Mouse (Mus musculus): ENCODE results near the gene Ezr. TPM values are rescaled to one million over a fixed set of nuclear protein-coding genes. Genes with fewer than 3 reads are reported as not detected.

Gene Ezr
- polyA plus RNA-seq, 1 experiment from 2014 or later, result 100 TPM

DNA sequence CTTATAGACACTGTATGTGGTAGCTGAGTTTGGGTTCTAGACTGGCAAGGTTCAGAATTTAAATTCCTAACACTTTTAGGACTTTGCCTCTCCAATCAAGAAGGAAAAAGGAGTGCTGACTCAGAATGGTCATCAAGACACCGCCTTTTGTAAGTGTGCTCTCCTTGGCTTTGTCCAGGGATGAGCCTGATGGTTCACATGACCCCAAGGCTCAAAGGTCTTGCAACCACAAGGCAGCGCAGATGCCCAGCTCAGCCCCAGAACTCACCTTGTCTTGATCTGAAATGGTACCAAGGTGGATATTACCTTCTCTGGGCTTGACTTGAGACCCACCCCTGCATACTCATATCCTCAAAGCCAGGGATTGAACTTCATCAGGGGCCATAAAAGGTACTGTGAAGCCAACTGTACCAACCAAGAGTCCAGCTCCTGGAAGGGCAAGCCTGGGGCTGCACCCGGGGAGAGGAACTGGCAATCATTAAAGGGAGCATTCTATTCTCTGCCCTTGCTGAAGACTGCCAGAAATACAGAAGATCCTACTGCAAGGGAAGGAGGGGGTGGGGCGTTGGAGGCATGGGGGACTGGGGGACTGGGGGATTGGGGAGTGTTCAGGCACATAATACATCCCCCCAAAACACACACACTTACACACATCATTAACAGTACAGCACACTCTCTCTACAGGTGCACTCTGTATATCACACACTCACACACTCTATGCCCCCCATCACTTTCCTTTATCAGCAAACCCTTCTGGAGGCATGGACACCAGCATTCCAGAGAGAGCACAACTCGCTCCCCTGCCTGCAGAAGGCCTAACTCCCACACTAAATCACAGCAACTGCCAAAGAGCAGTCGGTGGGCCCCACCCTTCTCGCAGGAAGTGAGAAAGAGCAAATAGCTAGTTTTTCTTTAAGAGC lies 29.6 kb upstream of the Ezr start:
- H3K36me3 ChIP-seq (ENCODE audit: control insufficient read depth, insufficient read depth), result no peaks in the 10 kb centered on the region

DNA sequence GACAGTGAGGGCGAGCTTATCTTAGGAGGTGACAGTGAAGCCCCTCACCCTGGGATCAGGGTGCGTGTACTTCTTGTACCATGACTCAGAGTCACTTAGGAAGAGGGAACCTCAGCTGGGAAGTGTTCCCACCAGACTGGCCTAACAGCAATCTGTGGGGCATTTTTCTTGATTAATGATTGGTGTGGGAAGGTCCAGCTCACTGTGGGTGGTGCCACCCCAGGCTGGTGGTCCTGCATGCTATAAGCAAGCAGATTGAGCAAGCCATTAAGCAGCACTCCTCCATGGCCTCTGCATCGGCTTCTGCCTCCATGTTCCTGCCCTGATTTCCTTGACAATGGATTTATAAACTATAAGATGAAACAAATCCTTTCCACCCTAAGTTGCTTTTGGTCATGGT lies 26.7 kb upstream of the Ezr start:
- no peaks in the 10 kb centered on the region for H3K36me3 ChIP-seq (ENCODE audit: control insufficient read depth, insufficient read depth)
- WGBS, result 61% methylated on average over 3 of the region's 3 CpGs
- H3K9me3 ChIP-seq (ENCODE audit: control insufficient read depth, low read length), result no peaks in the 10 kb centered on the region
- peaks cover 8% of the 10 kb centered on the region for H3K4me1 ChIP-seq (replicated peaks; ENCODE audit: control insufficient read depth, insufficient read depth, low read length)
- no peak overlapping the region for H3K4me2 ChIP-seq (ENCODE audit: low read length)
- H3K27ac ChIP-seq (ENCODE audit: low read length), result no peak overlapping the region; the same call in 1 of the 2 replicates
- no peak for ATAC-seq
- H3K4me3 ChIP-seq (replicated peaks; ENCODE audit: low read length), result no peak overlapping the region
- H3K9ac ChIP-seq (replicated peaks; ENCODE audit: low read depth, low read length), result no peak overlapping the region
- no peaks in the 10 kb centered on the region for H3K27me3 ChIP-seq (replicated peaks; ENCODE audit: control insufficient read depth, insufficient read depth, low read length)

More for the DNA sequence above, 29.6 kb upstream of the Ezr start:
- Histone ChIP-seq H3K4me1 (replicated peaks; ENCODE audit: control insufficient read depth, insufficient read depth, low read length) (peaks cover 14% of the 10 kb centered on the region), H3K4me3 (replicated peaks; ENCODE audit: low read length) (no peak overlapping the region), H3K27ac (ENCODE audit: low read length) (no peak overlapping the region), H3K27me3 (replicated peaks; ENCODE audit: control insufficient read depth, insufficient read depth, low read length) (no peaks in the 10 kb centered on the region), H3K4me2 (ENCODE audit: low read length) (no peak overlapping the region), H3K9ac (replicated peaks; ENCODE audit: low read depth, low read length) (no peak overlapping the region), H3K9me3 (ENCODE audit: control insufficient read depth, low read length) (no peaks in the 10 kb centered on the region)
- WGBS, result 41% methylated on average over 7 of the region's 7 CpGs
- no peak for ATAC-seq

DNA sequence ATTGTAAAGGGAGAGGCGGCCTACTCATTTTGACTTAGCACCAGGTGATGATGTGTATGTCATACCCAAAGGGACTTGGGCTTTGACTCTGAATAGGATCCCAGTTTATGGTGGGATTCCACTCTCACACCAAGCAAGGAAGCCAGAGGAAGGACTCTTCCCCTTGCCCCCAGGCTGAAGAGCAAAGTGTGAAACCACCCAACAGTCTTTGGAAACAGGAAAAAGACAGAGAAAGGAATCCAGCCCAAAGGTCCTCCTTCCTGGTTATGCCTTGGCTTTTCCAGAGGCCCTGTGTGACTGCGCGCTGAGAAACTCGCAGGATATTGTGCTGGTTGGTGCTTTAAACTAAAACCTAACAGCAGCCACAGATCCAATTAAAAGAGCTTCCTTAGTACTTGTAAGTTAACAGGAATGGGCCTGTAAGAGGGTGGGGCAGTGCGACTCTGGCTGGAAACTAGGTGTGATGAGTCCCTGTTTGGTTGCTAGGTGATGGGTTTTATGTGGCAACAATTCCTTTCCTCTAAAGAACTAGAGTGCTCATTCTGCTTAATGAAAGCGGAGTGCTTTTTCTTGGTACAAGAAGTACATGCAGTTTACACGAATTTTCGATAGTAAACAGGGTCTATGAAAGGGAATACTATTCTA lies 26.1 kb upstream of the Ezr start:
- H3K27me3 ChIP-seq (replicated peaks; ENCODE audit: control insufficient read depth, insufficient read depth, low read length), result no peaks in the 10 kb centered on the region
- H3K9ac ChIP-seq (replicated peaks; ENCODE audit: low read depth, low read length), result no peak overlapping the region
- no peak overlapping the region for H3K4me2 ChIP-seq (ENCODE audit: low read length)
- WGBS, result 35% methylated on average over 8 of the region's 8 CpGs
- ATAC-seq, result no peak
- peaks cover 7% of the 10 kb centered on the region for H3K4me1 ChIP-seq (replicated peaks; ENCODE audit: control insufficient read depth, insufficient read depth, low read length)
- H3K36me3 ChIP-seq (ENCODE audit: control insufficient read depth, insufficient read depth), result no peaks in the 10 kb centered on the region
- H3K4me3 ChIP-seq (replicated peaks; ENCODE audit: low read length), result no peak overlapping the region
- H3K27ac ChIP-seq (ENCODE audit: low read length), result no peak overlapping the region
- no peaks in the 10 kb centered on the region for H3K9me3 ChIP-seq (ENCODE audit: control insufficient read depth, low read length)

DNA sequence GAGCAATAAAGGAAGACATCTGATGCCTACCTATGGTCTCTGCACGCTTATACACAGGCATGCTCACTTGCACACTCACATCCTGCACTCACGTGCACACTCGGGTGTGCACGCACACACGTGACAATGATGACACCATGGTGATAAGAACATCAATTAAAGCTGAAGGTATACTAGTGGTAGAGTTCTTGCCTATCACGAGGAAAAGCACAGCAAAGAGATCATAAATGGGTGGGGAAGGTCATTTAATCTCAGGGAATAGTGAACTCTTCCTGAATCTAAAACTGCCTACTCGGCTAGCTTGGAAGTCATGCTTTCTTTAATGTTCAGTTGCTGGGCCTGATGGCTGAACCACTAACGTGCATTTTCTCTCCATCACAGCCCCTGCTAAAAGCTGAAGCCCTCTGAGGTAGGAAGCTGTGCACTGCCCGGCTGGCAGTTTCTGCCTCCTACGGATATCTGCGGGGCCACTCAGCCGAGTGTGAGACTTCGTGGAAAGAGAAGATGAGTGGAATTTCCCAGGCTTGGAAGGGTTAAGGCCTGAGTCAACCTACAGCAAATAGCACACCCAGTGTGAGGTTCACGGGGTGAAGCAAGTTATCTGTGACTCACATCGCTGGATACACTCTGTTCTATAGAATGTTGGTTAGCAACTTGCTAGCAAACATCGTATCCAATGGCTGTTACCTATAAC lies 25.4 kb upstream of the Ezr start:
- Histone ChIP-seq H3K36me3 (ENCODE audit: control insufficient read depth, insufficient read depth) (no peaks in the 10 kb centered on the region), H3K4me3 (replicated peaks; ENCODE audit: low read length) (no peak overlapping the region), H3K4me1 (replicated peaks; ENCODE audit: control insufficient read depth, insufficient read depth, low read length) (peaks cover 7% of the 10 kb centered on the region), H3K27ac (ENCODE audit: low read length) (no peak overlapping the region), H3K4me2 (ENCODE audit: low read length) (no peak overlapping the region), H3K9ac (replicated peaks; ENCODE audit: low read depth, low read length) (no peak overlapping the region), H3K9me3 (ENCODE audit: control insufficient read depth, low read length) (no peaks in the 10 kb centered on the region), H3K27me3 (replicated peaks; ENCODE audit: control insufficient read depth, insufficient read depth, low read length) (no peaks in the 10 kb centered on the region)
- 92% methylated on average over 16 of the region's 16 CpGs for WGBS
- ATAC-seq, result no peak

DNA sequence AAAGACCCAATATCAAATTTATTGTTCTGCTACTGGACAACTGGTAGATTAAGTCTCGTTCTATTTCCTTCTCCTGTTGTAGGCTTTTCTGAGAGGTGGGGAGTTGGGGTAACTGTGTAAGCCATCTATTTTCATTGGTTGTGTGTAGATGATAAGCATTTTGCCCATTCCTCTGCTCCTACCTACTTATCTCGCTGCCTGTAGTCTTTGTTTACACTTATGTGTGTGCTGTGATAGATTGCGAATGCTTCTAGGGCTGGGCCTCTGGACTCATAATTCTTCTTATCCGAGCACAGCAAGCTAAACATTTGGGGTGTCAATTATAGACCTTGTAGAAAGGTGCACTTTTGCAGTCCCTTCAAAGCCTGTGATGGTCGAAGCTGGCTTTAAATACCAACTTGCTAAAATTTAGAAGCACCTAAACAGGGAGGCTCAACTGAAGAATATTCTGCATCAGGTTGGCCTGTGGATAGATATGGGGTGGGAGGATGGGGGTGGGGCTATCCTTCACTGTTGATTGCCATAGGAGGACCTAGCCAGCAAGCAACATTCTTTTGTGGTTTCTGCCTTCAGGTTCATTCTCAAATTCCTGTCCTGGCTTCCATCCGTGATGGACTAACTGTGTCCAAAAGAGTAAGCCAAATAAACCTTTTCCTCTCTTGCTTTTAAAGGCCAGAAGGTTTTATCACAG lies 22.4 kb upstream of the Ezr start:
- H3K9ac ChIP-seq (replicated peaks; ENCODE audit: low read depth, low read length), result no peak overlapping the region
- H3K27ac ChIP-seq (ENCODE audit: low read length), result no peak overlapping the region
- H3K4me2 ChIP-seq (ENCODE audit: low read length), result no peak overlapping the region
- H3K4me3 ChIP-seq (replicated peaks; ENCODE audit: low read length), result no peak overlapping the region
- H3K9me3 ChIP-seq (ENCODE audit: control insufficient read depth, low read length), result 0 out of 2 replicates have a peak, but pooled peaks cover 5% of the 10 kb centered on the region
- H3K27me3 ChIP-seq (replicated peaks; ENCODE audit: control insufficient read depth, insufficient read depth, low read length), result no peaks in the 10 kb centered on the region
- ATAC-seq, result no peak
- peaks cover 5% of the 10 kb centered on the region for H3K4me1 ChIP-seq (replicated peaks; ENCODE audit: control insufficient read depth, insufficient read depth, low read length)
- 83% methylated on average over 6 of the region's 6 CpGs for WGBS
- H3K36me3 ChIP-seq (ENCODE audit: control insufficient read depth, insufficient read depth), result no peaks in the 10 kb centered on the region

DNA sequence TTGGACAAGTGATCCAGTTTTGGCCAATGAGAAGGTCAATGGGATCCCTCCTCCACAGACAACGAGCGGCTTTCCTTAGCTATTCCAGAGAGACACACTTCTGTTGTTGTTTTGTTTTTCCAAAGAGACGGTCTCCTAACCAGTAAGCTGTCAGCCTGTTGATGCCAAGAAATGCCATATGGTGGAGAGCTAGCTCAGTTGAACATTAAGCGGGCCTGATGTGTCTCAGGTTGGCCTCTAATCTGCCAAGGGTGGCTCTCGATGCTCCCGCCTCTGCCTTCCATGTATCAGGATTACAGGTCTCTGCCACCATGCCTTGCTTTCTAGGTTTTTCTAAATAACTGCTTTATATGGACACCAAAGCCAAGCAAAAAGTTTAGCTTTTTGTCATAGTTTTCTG lies 21.5 kb upstream of the Ezr start:
- no peaks in the 10 kb centered on the region for H3K27me3 ChIP-seq (replicated peaks; ENCODE audit: control insufficient read depth, insufficient read depth, low read length)
- no peak overlapping the region for H3K4me3 ChIP-seq (replicated peaks; ENCODE audit: low read length)
- H3K36me3 ChIP-seq (ENCODE audit: control insufficient read depth, insufficient read depth), result no peaks in the 10 kb centered on the region
- H3K9ac ChIP-seq (replicated peaks; ENCODE audit: low read depth, low read length), result no peak overlapping the region
- no peak overlapping the region for H3K27ac ChIP-seq (ENCODE audit: low read length)
- WGBS, result 70% methylated on average over 6 of the region's 6 CpGs
- H3K4me2 ChIP-seq (ENCODE audit: low read length), result no peak overlapping the region
- H3K9me3 ChIP-seq (ENCODE audit: control insufficient read depth, low read length), result 0 out of 2 replicates have a peak, but pooled peaks cover 5% of the 10 kb centered on the region
- H3K4me1 ChIP-seq (replicated peaks; ENCODE audit: control insufficient read depth, insufficient read depth, low read length), result peaks cover 5% of the 10 kb centered on the region
- ATAC-seq, result no peak

DNA sequence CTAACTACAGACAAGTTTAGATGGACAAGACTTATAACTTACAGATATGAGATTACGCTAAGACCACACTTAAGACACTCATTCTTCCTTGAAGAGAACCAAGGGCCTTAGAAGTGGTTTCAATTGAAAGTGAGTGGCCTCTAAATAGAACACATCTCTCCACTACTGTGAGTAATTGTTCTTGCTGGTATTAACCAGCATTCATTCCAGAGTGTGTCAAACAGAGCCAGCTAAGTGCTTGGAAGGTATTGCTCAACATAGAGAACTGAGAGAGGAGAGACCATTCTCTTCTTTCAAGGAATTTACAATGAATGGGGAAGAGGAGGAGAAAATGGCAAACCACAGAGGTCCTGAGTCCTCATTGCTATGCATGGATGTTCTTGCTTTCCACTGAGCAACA lies 21.0 kb upstream of the Ezr start:
- Histone ChIP-seq H3K9me3 (ENCODE audit: control insufficient read depth, low read length) (0 out of 2 replicates have a peak, but pooled peaks cover 5% of the 10 kb centered on the region), H3K4me3 (replicated peaks; ENCODE audit: low read length) (no peak overlapping the region), H3K9ac (replicated peaks; ENCODE audit: low read depth, low read length) (no peak overlapping the region), H3K4me2 (ENCODE audit: low read length) (no peak overlapping the region), H3K27me3 (replicated peaks; ENCODE audit: control insufficient read depth, insufficient read depth, low read length) (no peaks in the 10 kb centered on the region), H3K4me1 (replicated peaks; ENCODE audit: control insufficient read depth, insufficient read depth, low read length) (peaks cover 2% of the 10 kb centered on the region), H3K27ac (ENCODE audit: low read length) (no peak overlapping the region), H3K36me3 (ENCODE audit: control insufficient read depth, insufficient read depth) (no peaks in the 10 kb centered on the region)
- 82% methylated on average over 1 of the region's 1 CpGs for WGBS
- no peak for ATAC-seq

DNA sequence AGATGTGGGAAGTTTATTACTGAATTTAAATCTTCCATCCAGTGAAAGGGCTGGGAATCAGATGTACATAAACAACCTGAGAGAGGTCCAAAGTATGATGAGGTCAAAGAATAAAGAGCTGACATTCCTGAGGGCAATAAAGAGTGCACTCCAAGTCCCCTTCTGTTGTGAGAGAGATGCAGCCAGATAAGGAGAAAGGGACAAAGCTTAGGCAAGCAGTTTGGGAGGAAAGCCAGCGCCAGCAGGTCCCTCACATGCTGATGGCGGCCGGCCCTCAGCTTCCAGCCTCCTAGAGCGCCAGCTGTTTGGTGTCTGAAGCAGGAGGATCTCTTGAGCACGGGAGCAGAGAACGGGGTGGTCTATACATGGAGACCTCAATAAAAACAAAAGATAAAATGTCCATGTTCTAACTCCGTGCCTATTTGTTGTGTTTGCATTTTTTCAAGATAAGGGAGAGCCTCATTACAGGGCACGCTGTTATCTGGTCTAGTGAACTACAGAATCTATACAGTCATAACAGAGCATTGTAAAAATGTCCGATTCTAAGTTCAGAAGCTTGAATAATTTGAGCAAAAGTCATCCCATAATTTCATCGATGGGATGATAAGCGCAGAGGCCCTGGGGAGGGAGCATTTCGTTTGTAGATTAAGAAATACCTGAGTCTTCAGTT lies 15.9 kb upstream of the Ezr start:
- Histone ChIP-seq H3K36me3 (ENCODE audit: control insufficient read depth, insufficient read depth) (no peaks in the 10 kb centered on the region), H3K4me2 (ENCODE audit: low read length) (no peak overlapping the region), H3K27ac (ENCODE audit: low read length) (no peak overlapping the region), H3K27me3 (replicated peaks; ENCODE audit: control insufficient read depth, insufficient read depth, low read length) (no peaks in the 10 kb centered on the region), H3K4me3 (replicated peaks; ENCODE audit: low read length) (no peak overlapping the region), H3K4me1 (replicated peaks; ENCODE audit: control insufficient read depth, insufficient read depth, low read length) (no peaks in the 10 kb centered on the region; the same call in 1 of the 2 replicates), H3K9ac (replicated peaks; ENCODE audit: low read depth, low read length) (no peak overlapping the region), H3K9me3 (ENCODE audit: control insufficient read depth, low read length) (0 out of 2 replicates have a peak, but pooled peaks cover 5% of the 10 kb centered on the region)
- 80% methylated on average over 12 of the region's 12 CpGs for WGBS
- no peak for ATAC-seq
